Mouse (Mus musculus) intestine, embryonic 16.5 days (tissue): ENCODE data around the gene Dnmt3b. TPM values are rescaled to one million over a fixed set of nuclear protein-coding genes. Genes with fewer than 3 reads are reported as not detected.
A peak's percentile ranks its signal among the peaks of the same experiment; 100 is the strongest.
"Not testable (repeated sequence)": the region's sequence is repeated elsewhere in the genome, so short reads cannot be mapped to it uniquely, and the experiment has no call there.

Experiments
- ATAC-seq: fragments of 200-750 bp; cut with Nextera tagmentation; 2 replicates; pipeline ENCODE4 v1.8.0; 2017; ENCODE audit warnings: moderate TSS enrichment, moderate library complexity
- H3K27ac ChIP-seq: fragments of 300-500 bp; sonication (generic); 2 replicates; pipeline ENCODE4 v1.5.1; 2014; ENCODE audit warnings: mild to moderate bottlenecking, low read length
- H3K27me3 ChIP-seq: fragments of 300-500 bp; sonication (generic); replicated peaks from 2 replicates; pipeline ENCODE4 v1.6.1; 2014; ENCODE audit warnings: low read length, control low read depth, mixed read lengths; ENCODE audit not compliant: control insufficient read depth, insufficient read depth
- H3K36me3 ChIP-seq: fragments of 300-500 bp; sonication (generic); 2 replicates; pipeline ENCODE4 v1.6.1; 2014; ENCODE audit warnings: low read length, control low read depth; ENCODE audit not compliant: control insufficient read depth, insufficient read depth
- H3K4me1 ChIP-seq: fragments of 300-500 bp; sonication (generic); 2 replicates; pipeline ENCODE4 v1.6.1; 2014; ENCODE audit warnings: low read length, control low read depth, mixed read lengths; ENCODE audit not compliant: control insufficient read depth, insufficient read depth
- H3K4me2 ChIP-seq: fragments of 300-500 bp; sonication (generic); 2 replicates; pipeline ENCODE4 v1.6.1; 2014; ENCODE audit warnings: low read depth, low read length, control low read depth
- H3K4me3 ChIP-seq: fragments of 300-500 bp; sonication (generic); 2 replicates; pipeline ENCODE4 v1.5.1; 2014; ENCODE audit warnings: mild to moderate bottlenecking, low read length
- H3K9ac ChIP-seq: fragments of 300-500 bp; sonication (generic); 2 replicates; pipeline ENCODE4 v1.6.1; 2014; ENCODE audit warnings: low read depth, low read length
- H3K9me3 ChIP-seq: fragments of 300-500 bp; sonication (generic); 2 replicates; pipeline ENCODE4 v1.6.1; 2016; ENCODE audit warnings: low read length, control low read depth; ENCODE audit not compliant: control insufficient read depth
- WGBS: fragments of 180-500 bp; shearing (Covaris S2); extraction: QIAGEN DNeasy Blood & Tissue Kit; methylation state at CpG from one replicate; pipeline ENCODE4 v1.1.7; 2014; 5-methylcytosine and 5-hydroxymethylcytosine counted together
- polyA plus RNA-seq: library from polyadenylated mRNA; unstranded; fragments of >200 nt; fragmentation: Nextera tagmentation; extraction: Ambion mirVana; gene quantifications from 2 replicates; pipeline ENCODE4 v1.2.1, GENCODE M21; 2015

Dnmt3b gene
- polyA plus RNA-seq, 1 experiment from 2014 or later: 7.8 TPM

GRCm38 (mm10) chr2:153693413-153693812 lies 44.2 kb downstream of the Dnmt3b start:
- 0 out of 2 replicates have a peak, but pooled peaks have one; percentile 21 for ATAC-seq

GRCm38 (mm10) chr2:153694462-153695085 lies 45.3 kb downstream of the Dnmt3b start:
- no peak overlapping the region for H3K4me2 ChIP-seq
- H3K36me3 ChIP-seq: no peaks in the 10 kb centered on the region
- H3K4me1 ChIP-seq: no peaks in the 10 kb centered on the region
- no peaks in the 10 kb centered on the region for H3K27me3 ChIP-seq
- no peak for ATAC-seq
- 67% methylated on average over 19 of the region's 19 CpGs for WGBS
- no peaks in the 10 kb centered on the region for H3K9me3 ChIP-seq
- no peak overlapping the region for H3K9ac ChIP-seq
- H3K4me3 ChIP-seq: no peak overlapping the region
- H3K27ac ChIP-seq: no peak overlapping the region

More at GRCm38 (mm10) chr2:153693413-153693812, 44.2 kb downstream of the Dnmt3b start:
- H3K4me1 ChIP-seq, H3K9me3 ChIP-seq, H3K27ac ChIP-seq, H3K27me3 ChIP-seq, H3K4me3 ChIP-seq, H3K4me2 ChIP-seq, H3K36me3 ChIP-seq, H3K9ac ChIP-seq: not testable (repeated sequence)
- 59% methylated on average over 6 of the region's 7 CpGs for WGBS

- H3K4me1 ChIP-seq: no peaks in the 10 kb centered on the region
- no peak within 1 kb of the TSS for H3K9ac ChIP-seq
- no peaks in the 10 kb centered on the region for H3K9me3 ChIP-seq
- H3K4me2 ChIP-seq: no peak within 1 kb of the TSS
- H3K27ac ChIP-seq: no peak within 1 kb of the TSS
- no peaks in the 10 kb centered on the region for H3K27me3 ChIP-seq
- no peaks in the 10 kb centered on the region for H3K36me3 ChIP-seq
- H3K4me3 ChIP-seq: no peak within 1 kb of the TSS
- ATAC-seq: no peak
Measured at GRCm38 (mm10) chr2:153696352-153696751, 47.1 kb downstream of the Dnmt3b start, which contains the start of gene Dnmt3c. Gene Dnmt3c, plus strand, starts transcription at chr2:153696652.

GRCm38 (mm10) chr2:153703389-153703788 lies 54.1 kb downstream of the Dnmt3b start:
- Histone ChIP-seq H3K4me3 (no peak overlapping the region), H3K4me2 (no peak overlapping the region), H3K9me3 (no peaks in the 10 kb centered on the region), H3K36me3 (no peaks in the 10 kb centered on the region), H3K9ac (no peak overlapping the region), H3K27me3 (no peaks in the 10 kb centered on the region), H3K4me1 (no peaks in the 10 kb centered on the region), H3K27ac (no peak overlapping the region)
- no peak for ATAC-seq
- WGBS: 44% methylated on average over 6 of the region's 6 CpGs

GRCm38 (mm10) chr2:153710701-153711330 lies 61.6 kb downstream of the Dnmt3b start:
- H3K36me3 ChIP-seq: no peaks in the 10 kb centered on the region
- no peak overlapping the region for H3K27ac ChIP-seq
- no peak overlapping the region for H3K9ac ChIP-seq
- no peaks in the 10 kb centered on the region for H3K9me3 ChIP-seq
- 42% methylated on average over 8 of the region's 8 CpGs for WGBS
- no peaks in the 10 kb centered on the region for H3K27me3 ChIP-seq
- H3K4me1 ChIP-seq: no peaks in the 10 kb centered on the region
- H3K4me3 ChIP-seq: no peak overlapping the region
- ATAC-seq: no peak
- H3K4me2 ChIP-seq: no peak overlapping the region

- peak overlapping the region; percentile 6; the same call in 1 of the 2 replicates for H3K27ac ChIP-seq
- H3K36me3 ChIP-seq: no peaks in the 10 kb centered on the region
- no peaks in the 10 kb centered on the region for H3K27me3 ChIP-seq
- H3K4me2 ChIP-seq: no peak overlapping the region
- WGBS: 54% methylated on average over 3 of the region's 3 CpGs
- H3K9ac ChIP-seq: no peak overlapping the region
- ATAC-seq: no peak
- H3K4me3 ChIP-seq: no peak overlapping the region
- H3K4me1 ChIP-seq: no peaks in the 10 kb centered on the region
- H3K9me3 ChIP-seq: no peaks in the 10 kb centered on the region
Measured at GRCm38 (mm10) chr2:153712646-153713091, 63.4 kb downstream of the Dnmt3b start.

- H3K36me3 ChIP-seq: no peaks in the 10 kb centered on the region
- no peak overlapping the region for H3K9ac ChIP-seq
- ATAC-seq: peak; percentile 40; the same call in 1 of the 2 replicates
- no peak overlapping the region for H3K4me2 ChIP-seq
- H3K4me3 ChIP-seq: no peak overlapping the region
- 40% methylated on average over 4 of the region's 4 CpGs for WGBS
- no peaks in the 10 kb centered on the region for H3K4me1 ChIP-seq
- H3K27ac ChIP-seq: peak overlapping the region; percentile 6; the same call in 1 of the 2 replicates
- no peaks in the 10 kb centered on the region for H3K27me3 ChIP-seq
- no peaks in the 10 kb centered on the region for H3K9me3 ChIP-seq
Measured at GRCm38 (mm10) chr2:153713227-153713626, 64.0 kb downstream of the Dnmt3b start.

GRCm38 (mm10) chr2:153717861-153718260 lies 68.6 kb downstream of the Dnmt3b start:
- not testable (repeated sequence) for ATAC-seq, H3K4me2 ChIP-seq, H3K4me3 ChIP-seq, H3K9ac ChIP-seq, H3K27me3 ChIP-seq, H3K27ac ChIP-seq, H3K9me3 ChIP-seq, H3K4me1 ChIP-seq, H3K36me3 ChIP-seq
- 79% methylated on average over 3 of the region's 3 CpGs for WGBS

GRCm38 (mm10) chr2:153723098-153723497 lies 73.8 kb downstream of the Dnmt3b start:
- no peak for ATAC-seq
- Histone ChIP-seq H3K4me2 (no peak overlapping the region), H3K4me3 (no peak overlapping the region), H3K27ac (no peak overlapping the region), H3K9ac (no peak overlapping the region), H3K9me3 (no peaks in the 10 kb centered on the region), H3K4me1 (no peaks in the 10 kb centered on the region), H3K36me3 (no peaks in the 10 kb centered on the region), H3K27me3 (no peaks in the 10 kb centered on the region)
- WGBS: 63% methylated on average over 1 of the region's 1 CpGs
